8 mouse cellular contexts compared by ENCODE assay signal in the genomic region with DNA sequence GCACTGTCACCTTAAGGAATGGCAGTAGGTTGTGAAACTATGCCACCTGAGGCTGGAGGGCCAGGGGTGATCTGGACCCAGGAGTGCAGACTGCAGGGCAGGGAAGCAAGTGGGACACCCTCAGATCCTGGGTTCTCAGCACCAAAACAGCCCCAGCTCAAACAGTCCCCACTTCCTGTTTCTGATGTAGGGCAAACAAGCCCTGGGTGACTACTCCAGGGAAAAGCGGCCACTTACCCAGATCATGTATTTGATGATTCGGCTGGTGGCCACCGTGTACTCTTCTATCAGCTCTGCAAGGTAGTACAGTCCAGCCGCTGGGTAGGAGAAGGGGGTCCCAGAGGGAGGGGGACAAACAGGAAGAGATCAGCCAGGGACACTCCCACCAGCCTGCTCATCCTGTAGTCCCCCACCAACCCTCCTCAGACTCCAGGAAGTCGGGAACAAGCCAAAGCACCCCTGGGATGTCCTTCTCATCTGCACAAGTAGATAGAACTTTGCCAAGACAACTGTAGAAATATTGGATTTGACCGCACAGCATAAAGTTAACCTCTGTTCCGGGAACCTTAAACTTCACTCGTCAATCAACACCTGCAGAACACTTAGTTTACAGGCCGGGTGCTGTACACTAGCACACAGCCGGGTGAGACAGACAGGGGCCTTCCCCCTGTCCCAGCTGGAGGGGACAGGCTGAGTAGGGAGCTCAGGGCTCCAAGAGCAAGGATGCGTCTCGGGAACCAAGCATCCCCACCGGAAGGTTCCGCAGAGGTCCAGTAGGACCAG. TPM values are rescaled to one million over a fixed set of nuclear protein-coding genes. Genes with fewer than 3 reads are reported as not detected.
A peak's percentile ranks its signal among the peaks of the same experiment; 100 is the strongest.
DNase-seq lines count a peak whose midpoint lies in the region; ATAC-seq and TF ChIP-seq lines count a peak whose summit lies in the region.

No protein-coding gene starts in this region.

- H3K4me2 ChIP-seq in kidney, embryonic 16.5 days (replicated peaks; ENCODE audit: low read depth, low read length) = peak overlapping the region; percentile 72
- H3K4me2 ChIP-seq in forebrain, embryonic 15.5 days (replicated peaks) = peak overlapping the region; percentile 76
- peak overlapping the region; percentile 71 for H3K4me2 ChIP-seq in midbrain, embryonic 13.5 days (replicated peaks)

- H3K27me3 ChIP-seq in kidney, embryonic 16.5 days (ENCODE audit: insufficient read depth, low read length) = no peaks in the 10 kb centered on the region
- no peaks in the 10 kb centered on the region for H3K27me3 ChIP-seq in forebrain, embryonic 15.5 days
- H3K27me3 ChIP-seq in midbrain, embryonic 13.5 days = no peaks in the 10 kb centered on the region

- H3K9me3 ChIP-seq in kidney, embryonic 16.5 days (ENCODE audit: low read length) = no peaks in the 10 kb centered on the region
- H3K9me3 ChIP-seq in forebrain, embryonic 15.5 days = no peaks in the 10 kb centered on the region
- no peaks in the 10 kb centered on the region for H3K9me3 ChIP-seq in midbrain, embryonic 13.5 days

- H3K4me1 ChIP-seq in kidney, embryonic 16.5 days (ENCODE audit: insufficient read depth, low read length) = peaks cover 11% of the 10 kb centered on the region
- peaks cover 8% of the 10 kb centered on the region for H3K4me1 ChIP-seq in bone marrow macrophage, adult 2 months (ENCODE audit: control insufficient read depth, insufficient read depth, low read length)
- H3K4me1 ChIP-seq in forebrain, embryonic 15.5 days = peaks cover 24% of the 10 kb centered on the region
- H3K4me1 ChIP-seq in midbrain, embryonic 13.5 days (replicated peaks) = peaks cover 23% of the 10 kb centered on the region

- DNase-seq in kidney, adult 9 months = no peak
- DNase-seq in kidney, postnatal 4 days = peak; percentile 25 to 48
- DNase-seq in layer of hippocampus, adult 8-10 months (ENCODE audit: low spot score in 2 of 2) = no peak
- no peak for DNase-seq in left cerebral cortex, adult 8-10 months (ENCODE audit: low spot score in 2 of 2)

- peak; percentile 50 for ATAC-seq in kidney, embryonic 16.5 days (ENCODE audit: low FRiP score, low TSS enrichment)
- peak; percentile 52; the same call in 1 of the 2 replicates for ATAC-seq in forebrain, embryonic 15.5 days (replicated peaks)
- ATAC-seq in midbrain, embryonic 13.5 days = peak; percentile 67

- H3K4me3 ChIP-seq in kidney, embryonic 16.5 days (ENCODE audit: low read length) = peak overlapping the region; percentile 73
- H3K4me3 ChIP-seq in bone marrow macrophage, adult 2 months (ENCODE audit: insufficient read depth, low read length) = peak overlapping the region; percentile 99
- H3K4me3 ChIP-seq in forebrain, embryonic 15.5 days = peak overlapping the region; percentile 59
- H3K4me3 ChIP-seq in midbrain, embryonic 13.5 days (replicated peaks) = peak overlapping the region; percentile 95

- peak overlapping the region; percentile 87 for H3K27ac ChIP-seq in kidney, embryonic 16.5 days (ENCODE audit: low read length)
- H3K27ac ChIP-seq in bone marrow macrophage, adult 2 months (ENCODE audit: insufficient read depth, low read depth, low read length) = peak overlapping the region; percentile 57
- peak overlapping the region; percentile 84 for H3K27ac ChIP-seq in forebrain, embryonic 15.5 days (replicated peaks)
- peak overlapping the region; percentile 85 for H3K27ac ChIP-seq in midbrain, embryonic 13.5 days

- H3K9ac ChIP-seq in kidney, embryonic 16.5 days (replicated peaks; ENCODE audit: low read length) = peak overlapping the region; percentile 90
- H3K9ac ChIP-seq in forebrain, embryonic 15.5 days (replicated peaks) = peak overlapping the region; percentile 76
- peak overlapping the region; percentile 96 for H3K9ac ChIP-seq in midbrain, embryonic 13.5 days (replicated peaks)

- WGBS in kidney, embryonic 16.5 days = under 1% methylated on average over 14 of the region's 14 CpGs
- under 1% methylated on average over 14 of the region's 14 CpGs for WGBS in forebrain, embryonic 15.5 days
- WGBS in midbrain, embryonic 13.5 days = 4% methylated on average over 14 of the region's 14 CpGs

- H3K36me3 ChIP-seq in kidney, embryonic 16.5 days (ENCODE audit: insufficient read depth, low read length) = peaks cover 20% of the 10 kb centered on the region
- H3K36me3 ChIP-seq in forebrain, embryonic 15.5 days = peaks cover 13% of the 10 kb centered on the region
- H3K36me3 ChIP-seq in midbrain, embryonic 13.5 days = peaks cover 30% of the 10 kb centered on the region

- TF ChIP-seq POLR2A in bone marrow macrophage, adult 2 months (IDR thresholded peaks at IDR 0.05; ENCODE audit: borderline replicate concordance, low read depth, low read length) = no peak

- peak; percentile 13; the same call in 1 of the 2 replicates for TF ChIP-seq CTCF in bone marrow macrophage, adult 2 months (IDR thresholded peaks at IDR 0.05; ENCODE audit: low read depth, low read length)

RNA-seq across cellular contexts. Expression of a gene that starts 0.6 kb away (rescaled TPM):
- 98.9 and 101 TPM in 2 replicates for polyA plus RNA-seq in kidney, embryonic 16.5 days (2015; fragmentation: Nextera tagmentation; extraction: Ambion mirVana)
- polyA plus RNA-seq in bone marrow macrophage, adult 2 months (2012; ENCODE audit: insufficient read depth, insufficient read length, missing spikeins) = 97.3 and 108 TPM in 2 replicates
- polyA plus RNA-seq in forebrain, embryonic 15.5 days (2015; fragmentation: Nextera tagmentation; extraction: Ambion mirVana) = 76.7 and 79.8 TPM in 2 replicates
- polyA plus RNA-seq in midbrain, embryonic 13.5 days (2015; fragmentation: Nextera tagmentation; extraction: Ambion mirVana) = 61.7 and 64.4 TPM in 2 replicates
- 10 to 100 TPM; 48.3 to 59.3 (median 53.5) TPM for total RNA-seq in layer of hippocampus, adult 8-10 months (2022)
- 10 to 100 TPM; 38.3 to 49.8 (median 44.3) TPM for total RNA-seq in left cerebral cortex, adult 8-10 months (2022)

RNA-seq across cellular contexts. Expression of a gene that starts 12.5 kb away (rescaled TPM):
- 0.19 and 0.30 TPM in 2 replicates for polyA plus RNA-seq in kidney, embryonic 16.5 days (2015; fragmentation: Nextera tagmentation; extraction: Ambion mirVana)
- polyA plus RNA-seq in bone marrow macrophage, adult 2 months (2012; ENCODE audit: insufficient read depth, insufficient read length, missing spikeins) = not detected in 2 replicates
- polyA plus RNA-seq in forebrain, embryonic 15.5 days (2015; fragmentation: Nextera tagmentation; extraction: Ambion mirVana) = 0.19 and 0.24 TPM in 2 replicates
- polyA plus RNA-seq in midbrain, embryonic 13.5 days (2015; fragmentation: Nextera tagmentation; extraction: Ambion mirVana) = 0.17 and 0.21 TPM in 2 replicates
- total RNA-seq in layer of hippocampus, adult 8-10 months (2022) = not detected
- total RNA-seq in left cerebral cortex, adult 8-10 months (2022) = not detected

RNA-seq across cellular contexts. Expression of a gene that starts 19.8 kb away (rescaled TPM):
- polyA plus RNA-seq in kidney, embryonic 16.5 days (2015; fragmentation: Nextera tagmentation; extraction: Ambion mirVana) = 60.7 and 60.9 TPM in 2 replicates
- 122 and 125 TPM in 2 replicates for polyA plus RNA-seq in bone marrow macrophage, adult 2 months (2012; ENCODE audit: insufficient read depth, insufficient read length, missing spikeins)
- polyA plus RNA-seq in forebrain, embryonic 15.5 days (2015; fragmentation: Nextera tagmentation; extraction: Ambion mirVana) = 107 and 113 TPM in 2 replicates
- polyA plus RNA-seq in midbrain, embryonic 13.5 days (2015; fragmentation: Nextera tagmentation; extraction: Ambion mirVana) = 85.3 and 88.1 TPM in 2 replicates
- 10 to 100 TPM; 45.1 to 56.5 (median 51.3) TPM for total RNA-seq in layer of hippocampus, adult 8-10 months (2022)
- 10 to 100 TPM; 54.6 to 59.7 (median 56.7) TPM for total RNA-seq in left cerebral cortex, adult 8-10 months (2022)

RNA-seq across cellular contexts. Expression of a gene that starts 32.2 kb away (rescaled TPM):
- polyA plus RNA-seq in kidney, embryonic 16.5 days (2015; fragmentation: Nextera tagmentation; extraction: Ambion mirVana) = 14.1 and 15.8 TPM in 2 replicates
- not detected in 2 replicates for polyA plus RNA-seq in bone marrow macrophage, adult 2 months (2012; ENCODE audit: insufficient read depth, insufficient read length, missing spikeins)
- 0.43 and 0.53 TPM in 2 replicates for polyA plus RNA-seq in forebrain, embryonic 15.5 days (2015; fragmentation: Nextera tagmentation; extraction: Ambion mirVana)
- polyA plus RNA-seq in midbrain, embryonic 13.5 days (2015; fragmentation: Nextera tagmentation; extraction: Ambion mirVana) = not detected in 2 replicates
- total RNA-seq in layer of hippocampus, adult 8-10 months (2022) = under 1 TPM in 3 of 4 experiments, not detected in 1; 0.22 to 0.82 (median 0.29) TPM
- not detected for total RNA-seq in left cerebral cortex, adult 8-10 months (2022)

RNA-seq across cellular contexts. Expression of a gene that starts 56.6 kb away (rescaled TPM):
- 17.4 and 18.1 TPM in 2 replicates for polyA plus RNA-seq in kidney, embryonic 16.5 days (2015; fragmentation: Nextera tagmentation; extraction: Ambion mirVana)
- 7.0 and 9.8 TPM in 2 replicates for polyA plus RNA-seq in bone marrow macrophage, adult 2 months (2012; ENCODE audit: insufficient read depth, insufficient read length, missing spikeins)
- 36.5 and 43.0 TPM in 2 replicates for polyA plus RNA-seq in forebrain, embryonic 15.5 days (2015; fragmentation: Nextera tagmentation; extraction: Ambion mirVana)
- polyA plus RNA-seq in midbrain, embryonic 13.5 days (2015; fragmentation: Nextera tagmentation; extraction: Ambion mirVana) = 29.7 and 35.8 TPM in 2 replicates
- 10 to 100 TPM; 43.0 to 66.4 (median 57.0) TPM for total RNA-seq in layer of hippocampus, adult 8-10 months (2022)
- 10 to 100 TPM; 57.6 to 68.0 (median 64.7) TPM for total RNA-seq in left cerebral cortex, adult 8-10 months (2022)

Comparison
In these comparisons a context has a peak if more than half of its experiments do, and no peak if none do; other contexts are left out.
1. DNase-seq: peak in kidney, postnatal 4 days (2 of 2); none in kidney, adult 9 months (single experiment), layer of hippocampus, adult 8-10 months (0 of 2) and left cerebral cortex, adult 8-10 months (0 of 2).
2. Peak in every context shown above with its lines, with median percentiles within 50 percentile points of each other: ATAC-seq, H3K27ac ChIP-seq, H3K4me2 ChIP-seq, H3K4me3 ChIP-seq and H3K9ac ChIP-seq.